Mouse (Mus musculus) cortical plate, adult 2 months (tissue): ENCODE measurements around the gene Wipf1.

Experiments used
- CTCF ChIP-seq: fragments of 200-500 bp; IDR thresholded peaks from 2 replicates; pipeline ENCODE4 v1.5.1; 2011; ENCODE audit warnings: mild to moderate bottlenecking, control low read depth, low read length; ENCODE audit not compliant: insufficient read depth; ENCODE audit errors: extremely low read depth
- POLR2A ChIP-seq: fragments of 200-500 bp; IDR thresholded peaks from 2 replicates; pipeline ENCODE4 v1.6.1; 2011; ENCODE audit warnings: mild to moderate bottlenecking, low read length, control low read depth; ENCODE audit not compliant: insufficient read depth; ENCODE audit errors: extremely low read depth

DNA sequence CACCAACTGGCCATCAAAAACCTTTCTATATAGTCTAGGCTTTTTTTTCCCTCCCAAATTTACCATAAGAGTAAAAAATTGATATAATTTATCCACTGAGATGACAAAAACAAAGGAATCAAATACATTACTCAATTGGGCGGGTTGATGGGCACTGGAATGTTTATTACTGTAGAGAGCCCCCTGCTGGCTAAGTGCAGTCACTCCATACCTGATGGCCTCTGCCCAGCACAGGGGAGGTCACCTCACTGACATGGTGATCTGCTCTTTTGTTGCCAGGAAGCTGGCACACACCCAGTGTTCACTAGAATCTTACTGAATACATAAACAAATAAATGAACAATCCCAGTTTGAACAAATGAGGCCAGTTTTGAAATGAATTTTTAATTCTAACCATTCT is 102.2 kb downstream of the Wipf1 start:
- TF ChIP-seq CTCF, result peak; percentile 38; the same call in 1 of the 2 replicates
- TF ChIP-seq POLR2A, result no peak
